Mouse (Mus musculus): ENCODE data around the gene Kcnj16. TPM values are rescaled to one million over a fixed set of nuclear protein-coding genes. Genes with fewer than 3 reads are reported as not detected.
A peak's percentile ranks its signal among the peaks of the same experiment; 100 is the strongest.

Kcnj16 gene
- total RNA-seq (2021): 10 to 100 TPM; 16.8 to 16.9 TPM

DNA sequence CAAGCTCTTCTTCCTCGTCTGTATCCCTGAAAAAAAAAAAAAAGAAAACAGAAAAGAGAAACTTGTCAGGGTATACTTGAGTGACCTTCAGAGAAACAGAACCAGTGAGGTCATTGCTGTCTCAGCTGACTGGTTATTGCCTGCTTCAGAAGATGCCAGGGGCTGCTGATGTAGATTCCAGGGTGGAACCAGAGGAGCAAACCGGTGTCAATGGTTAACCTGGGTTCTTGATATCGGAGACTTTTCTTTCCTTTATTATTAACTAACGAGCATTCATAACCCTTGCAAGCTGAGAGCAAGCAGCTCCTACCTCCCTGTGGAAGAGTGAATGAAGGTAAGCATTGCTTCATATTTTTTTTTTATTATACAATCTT lies at the start of gene Kcnj16:
Gene Kcnj16, plus strand, starts transcription at position 272 of the 374 bp plus-strand sequence.
- DNase-seq (ENCODE audit: extremely low spot score in 1 of 2, low spot score in 2 of 2): no peak
- intact Hi-C loops (cut with DNase I): no loop called here

DNA sequence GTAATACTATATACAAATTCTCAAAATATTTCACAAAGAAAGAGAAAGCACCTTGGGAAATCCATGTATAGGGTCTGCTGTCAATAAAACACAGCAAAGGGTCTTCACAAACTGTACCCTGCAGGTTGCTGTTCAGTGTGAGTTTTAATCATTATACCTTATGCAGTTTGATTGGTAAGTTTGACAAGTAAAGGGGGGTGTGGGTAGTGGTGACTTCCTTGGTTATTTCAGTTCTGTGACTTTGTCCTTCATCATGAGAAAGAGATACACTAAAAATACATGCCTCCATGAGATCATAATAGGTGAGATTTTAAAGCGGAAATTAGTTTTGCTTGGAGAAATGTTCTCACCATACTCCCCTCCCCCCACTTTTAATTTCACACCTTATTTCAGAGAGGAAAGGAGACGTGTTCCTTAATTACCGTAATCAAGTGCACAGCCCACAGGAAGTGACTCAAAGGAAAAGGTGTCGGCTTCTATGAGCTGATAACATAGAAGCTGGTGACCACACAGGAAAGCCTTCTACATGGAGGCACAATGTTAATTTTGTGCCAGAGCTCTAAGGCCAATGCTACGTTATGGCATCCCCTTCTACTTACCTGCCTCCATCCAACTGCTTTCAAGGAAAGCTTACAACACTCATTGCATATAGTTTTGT lies 48.9 kb upstream of the Kcnj16 start:
- no peak for DNase-seq (ENCODE audit: extremely low spot score in 1 of 2, low spot score in 2 of 2)
- intact Hi-C loops (cut with DNase I): no loop called here

GRCm38 (mm10) chr11:110935699-110936098 lies 32.1 kb upstream of the Kcnj16 start:
- DNase-seq (ENCODE audit: extremely low spot score in 1 of 2, low spot score in 2 of 2): no peak
- intact Hi-C loops (cut with DNase I): no loop called here

- DNase-seq (ENCODE audit: extremely low spot score in 1 of 2, low spot score in 2 of 2): no peak
- intact Hi-C loops (cut with DNase I): no loop called here
These were observed 25.6 kb upstream of the Kcnj16 start for GRCm38 (mm10) chr11:110942280-110942679.

DNA sequence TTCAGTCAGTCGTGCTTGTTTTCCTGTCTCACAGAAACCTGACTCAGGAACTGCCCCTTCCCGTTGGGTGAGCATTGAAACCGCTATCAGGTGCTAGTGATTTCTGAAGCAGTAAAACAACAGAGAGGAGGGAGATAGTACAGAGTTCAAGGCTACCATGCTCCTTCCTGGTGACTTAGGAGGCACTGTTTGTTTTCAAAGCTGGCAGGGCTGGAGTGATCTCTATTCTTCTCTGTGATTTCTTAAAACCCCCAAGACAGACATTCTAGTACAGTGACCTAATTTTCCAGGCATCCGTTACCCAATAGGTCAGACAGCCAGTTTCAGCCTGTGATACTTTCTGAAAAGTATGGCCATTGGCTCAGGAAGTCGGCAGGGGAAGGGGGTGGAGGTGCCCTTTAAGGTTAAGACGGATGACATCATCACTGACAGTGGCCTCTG lies 25.1 kb upstream of the Kcnj16 start:
- intact Hi-C loops (cut with DNase I): no loop called here
- DNase-seq (ENCODE audit: extremely low spot score in 1 of 2, low spot score in 2 of 2): no peak

DNA sequence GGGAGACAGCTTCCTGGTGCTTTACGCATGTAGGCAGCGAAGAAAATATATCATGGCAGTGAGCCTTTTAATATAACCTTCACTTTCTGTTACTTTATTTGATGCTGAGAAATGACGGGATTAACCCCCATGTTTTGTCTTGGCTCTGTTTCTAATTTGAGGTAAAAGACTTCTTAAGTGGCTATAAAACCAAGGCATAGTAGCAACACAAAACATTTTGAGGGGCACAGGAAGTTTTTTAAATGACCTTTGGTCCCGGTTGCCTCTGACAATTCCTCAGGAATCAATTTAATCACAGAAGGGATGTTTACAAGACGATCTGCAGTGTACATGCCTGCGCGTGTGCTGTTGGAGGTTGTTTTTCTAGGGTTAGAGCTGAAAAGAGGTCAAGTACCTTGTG lies 11.2 kb upstream of the Kcnj16 start:
- intact Hi-C loops (cut with DNase I): no loop called here
- DNase-seq (ENCODE audit: extremely low spot score in 1 of 2, low spot score in 2 of 2): no peak

DNA sequence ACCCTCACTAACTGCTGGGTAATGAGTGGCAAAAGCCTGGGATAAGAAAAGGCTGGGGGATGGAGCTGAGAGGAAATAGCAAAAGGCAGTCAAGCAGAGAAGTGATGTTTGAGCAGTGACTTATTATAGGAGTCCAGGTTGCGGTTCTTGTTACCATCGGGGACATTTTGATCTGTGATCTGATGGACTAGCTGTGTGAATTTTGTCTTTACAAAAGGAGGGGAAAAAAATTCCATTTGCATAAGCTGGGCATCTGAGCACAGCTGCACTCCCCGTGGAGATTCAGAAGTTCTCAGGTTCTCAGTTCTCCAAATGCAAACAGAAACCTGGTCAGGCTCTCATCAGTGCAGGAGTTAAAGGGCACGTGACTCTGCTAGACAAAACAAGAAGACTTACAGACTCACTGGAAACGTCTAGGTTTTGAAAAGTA lies 6.2 kb upstream of the Kcnj16 start:
- no peak for DNase-seq (ENCODE audit: extremely low spot score in 1 of 2, low spot score in 2 of 2)
- intact Hi-C loops (cut with DNase I): no loop called here

DNA sequence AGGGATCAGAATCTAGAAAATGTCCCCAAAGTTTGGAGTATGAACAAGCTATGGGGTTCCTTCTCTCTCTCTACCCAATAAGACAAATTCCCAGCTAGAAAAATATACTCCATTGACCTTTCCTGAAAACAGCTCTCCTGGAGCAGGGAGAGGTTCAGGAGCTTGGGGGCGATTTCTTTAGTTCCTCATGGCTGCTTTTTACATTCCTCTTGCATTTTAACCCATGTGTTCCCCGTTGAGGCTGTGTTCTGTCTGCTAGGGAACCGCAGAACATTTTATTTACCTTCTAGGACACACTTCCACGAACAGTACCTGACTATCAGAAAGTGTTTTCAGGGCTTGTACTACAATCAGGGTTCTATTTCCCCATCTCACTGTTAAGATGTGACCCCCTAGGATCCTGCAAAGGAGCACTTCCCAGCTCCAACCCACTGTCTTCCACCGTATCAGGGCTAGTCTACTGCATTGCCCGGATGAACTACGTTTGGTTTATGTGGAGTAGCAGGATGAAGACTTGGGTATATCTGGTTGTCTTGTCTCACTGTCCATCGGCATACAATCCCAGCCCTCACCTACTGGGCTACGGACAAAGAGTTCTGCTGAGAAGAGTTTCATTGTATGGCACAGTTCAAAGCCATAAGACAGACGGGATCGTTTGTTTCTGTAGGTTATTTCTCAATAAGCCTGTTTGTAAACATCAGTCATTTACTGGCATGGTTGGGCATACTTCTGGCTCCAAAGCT lies 643 bp upstream of the Kcnj16 start:
- intact Hi-C loops (cut with DNase I): no loop called here
- no peak for DNase-seq (ENCODE audit: extremely low spot score in 1 of 2, low spot score in 2 of 2)

- DNase-seq (ENCODE audit: extremely low spot score in 1 of 2, low spot score in 2 of 2): no peak
- intact Hi-C loops (cut with DNase I): no loop called here
These were observed 1.1 kb downstream of the Kcnj16 start for GRCm38 (mm10) chr11:110968901-110969300.

- DNase-seq (ENCODE audit: extremely low spot score in 1 of 2, low spot score in 2 of 2): no peak
- intact Hi-C loops (cut with DNase I): no loop called here
These were observed 17.7 kb downstream of the Kcnj16 start for GRCm38 (mm10) chr11:110985508-110985907.

DNA sequence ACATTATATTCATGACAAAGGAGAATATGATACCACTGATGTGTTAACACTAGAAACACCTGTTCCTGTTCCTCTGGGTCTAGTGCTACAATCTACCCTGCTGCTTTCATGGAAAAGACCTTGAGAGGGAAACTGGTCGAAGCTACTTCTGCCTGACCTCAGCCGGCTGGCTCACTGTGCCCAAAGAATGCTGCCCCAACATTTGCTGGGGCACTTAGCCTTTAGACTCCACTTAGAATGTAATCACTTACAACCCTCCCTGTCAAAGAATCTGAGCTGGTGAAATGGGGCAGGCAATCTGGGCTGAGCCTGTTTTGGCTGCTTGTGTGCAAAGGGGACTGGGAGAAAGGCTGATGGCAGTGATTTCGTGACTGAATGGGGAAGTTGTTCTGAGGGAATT lies 18.1 kb downstream of the Kcnj16 start:
- no peak for DNase-seq (ENCODE audit: extremely low spot score in 1 of 2, low spot score in 2 of 2)
- intact Hi-C loops (cut with DNase I): no loop called here

DNA sequence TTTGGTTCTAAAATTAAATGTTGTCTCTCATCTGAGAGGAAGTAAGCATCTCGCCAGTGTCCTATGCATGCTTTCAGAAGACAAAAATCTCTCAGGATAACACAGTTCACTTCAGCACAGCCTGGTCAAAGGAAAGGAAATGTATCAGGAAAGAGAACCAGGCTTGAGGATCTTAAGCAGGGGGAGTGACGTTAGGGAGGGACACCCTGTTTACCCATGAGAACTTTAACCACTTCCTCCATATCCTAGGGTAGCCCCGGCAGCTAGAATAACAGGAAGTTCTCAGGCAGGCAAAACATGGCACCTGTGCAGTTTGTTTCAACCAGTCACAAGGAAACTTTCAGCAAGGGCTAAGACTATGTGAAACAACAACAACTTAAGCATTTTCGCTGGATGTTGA lies 25.8 kb downstream of the Kcnj16 start:
- intact Hi-C loops (cut with DNase I): no loop called here

GRCm38 (mm10) chr11:110997211-110997610 lies 29.4 kb downstream of the Kcnj16 start:
- intact Hi-C loops (cut with DNase I): no loop called here
- DNase-seq (ENCODE audit: extremely low spot score in 1 of 2, low spot score in 2 of 2): peak; percentile 27 to 46

More for the DNA sequence above, 25.8 kb downstream of the Kcnj16 start:
- peak in 1 of 2 experiments; percentile 40 for DNase-seq (ENCODE audit: extremely low spot score in 1 of 2, low spot score in 2 of 2)

DNA sequence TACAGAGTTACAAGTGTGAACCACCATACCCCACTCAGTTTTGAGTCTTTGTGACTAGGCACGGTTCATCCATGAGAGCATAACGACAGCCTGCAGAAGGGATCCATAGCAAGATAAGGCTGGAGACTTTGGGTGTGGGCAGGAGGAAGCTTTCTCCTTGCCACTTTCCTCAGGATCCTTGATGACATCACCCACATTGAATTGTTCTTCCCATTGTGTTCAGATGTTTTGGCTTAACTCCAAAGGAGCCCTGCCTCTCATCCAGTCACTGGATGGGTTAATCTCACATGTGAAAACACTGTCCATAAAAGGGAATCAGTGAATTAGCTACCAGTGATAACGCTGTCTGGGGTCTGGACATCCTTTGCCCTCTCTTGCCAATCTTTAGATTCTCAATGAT lies 37.3 kb downstream of the Kcnj16 start:
- intact Hi-C loops (cut with DNase I): no loop called here

GRCm38 (mm10) chr11:111009471-111009870 lies 41.6 kb downstream of the Kcnj16 start:
- no peak for DNase-seq (ENCODE audit: extremely low spot score in 1 of 2, low spot score in 2 of 2)
- intact Hi-C loops (cut with DNase I): no loop called here

More for the DNA sequence above, 37.3 kb downstream of the Kcnj16 start:
- DNase-seq (ENCODE audit: extremely low spot score in 1 of 2, low spot score in 2 of 2): no peak

DNA sequence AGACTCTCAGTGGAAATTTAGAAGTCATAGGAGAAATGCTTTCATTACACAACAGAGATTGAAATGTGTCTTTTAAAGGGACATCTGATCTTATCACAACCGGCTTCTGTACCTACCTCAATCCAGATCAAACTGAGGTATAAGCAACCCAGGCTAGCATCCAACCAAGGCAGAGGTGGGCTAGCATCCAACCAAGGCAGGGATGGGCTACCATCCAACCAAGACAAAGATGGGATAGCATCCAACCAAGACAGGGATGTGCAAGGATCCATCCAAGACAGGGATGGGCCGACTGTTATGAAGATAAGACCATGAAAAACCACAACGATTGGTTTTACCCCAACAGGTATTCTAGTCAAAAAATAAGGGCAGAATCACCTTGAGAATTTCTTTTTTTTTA lies 48.4 kb downstream of the Kcnj16 start:
- intact Hi-C loops (cut with DNase I): no loop called here

DNA sequence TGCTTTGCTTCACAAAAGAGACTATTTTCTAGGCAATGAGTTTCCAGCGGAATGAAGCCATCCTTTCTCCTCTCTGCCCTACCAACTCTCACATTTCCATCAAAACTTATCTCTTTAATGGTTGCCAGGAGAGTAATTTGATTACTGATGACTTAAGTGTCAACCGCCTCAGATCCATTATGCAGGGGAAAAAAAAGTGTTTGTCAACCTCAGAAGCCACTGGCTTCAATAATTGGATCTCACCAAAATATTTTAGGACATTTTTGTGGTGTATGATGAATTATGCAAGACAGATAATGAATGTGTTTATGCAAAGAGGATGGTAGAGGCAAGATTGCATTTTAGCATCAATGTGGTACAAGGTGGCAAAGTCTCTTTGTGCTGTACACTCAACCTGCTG lies 52.4 kb downstream of the Kcnj16 start:
- intact Hi-C loops (cut with DNase I): no loop called here
- no peak for DNase-seq (ENCODE audit: extremely low spot score in 1 of 2, low spot score in 2 of 2)

More for the DNA sequence above, 48.4 kb downstream of the Kcnj16 start:
- no peak for DNase-seq (ENCODE audit: extremely low spot score in 1 of 2, low spot score in 2 of 2)

DNA sequence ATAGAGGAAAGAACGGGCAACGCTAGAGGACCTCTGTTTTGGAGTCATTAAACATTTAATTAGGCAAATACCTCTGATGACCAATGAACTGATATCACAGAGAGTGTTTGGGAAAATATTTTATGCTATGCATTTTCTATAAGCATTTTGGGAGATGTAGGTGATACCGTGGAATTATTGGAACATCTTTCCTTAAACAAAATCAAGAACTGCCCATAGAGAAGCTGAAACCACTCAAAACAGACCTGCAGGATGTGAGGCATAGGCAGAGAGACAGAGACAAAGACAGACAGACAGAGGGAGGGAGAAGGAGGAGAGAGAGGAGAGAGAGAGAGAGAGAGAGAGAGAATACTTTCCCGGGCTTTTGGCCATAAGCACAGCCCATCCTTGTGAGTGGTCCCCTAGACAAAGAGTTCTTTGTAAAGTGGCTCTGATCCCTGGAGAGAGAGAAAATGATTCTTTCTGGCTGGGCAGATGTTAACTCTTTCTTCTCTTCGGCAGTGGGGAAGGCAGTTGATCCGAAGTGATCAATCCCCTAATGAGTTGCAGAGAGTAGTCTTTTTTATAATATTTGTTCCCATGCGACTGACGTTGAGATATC lies 54.9 kb downstream of the Kcnj16 start:
- DNase-seq (ENCODE audit: extremely low spot score in 1 of 2, low spot score in 2 of 2): no peak
- intact Hi-C loops (cut with DNase I): no loop called here

DNA sequence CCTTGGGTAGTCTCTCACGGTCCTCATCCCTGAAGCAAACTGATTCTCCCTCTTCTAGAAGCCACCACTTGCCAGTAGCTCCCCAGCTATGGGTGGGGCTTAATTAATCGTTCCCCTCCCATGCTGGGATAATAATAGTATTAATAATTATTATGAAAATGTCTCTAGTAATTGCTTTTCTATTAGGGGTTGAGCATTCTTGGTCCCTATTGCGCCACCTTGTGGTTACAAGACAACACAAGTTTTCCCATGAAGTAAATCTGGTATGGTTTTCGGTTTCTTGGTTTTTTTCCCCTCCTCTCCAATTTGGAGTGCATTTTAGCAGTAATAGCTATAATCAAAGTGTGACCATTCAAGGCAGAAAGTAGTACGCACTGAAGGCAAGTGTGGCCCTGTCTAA lies 74.3 kb downstream of the Kcnj16 start:
- intact Hi-C loops (cut with DNase I): no loop called here
- DNase-seq (ENCODE audit: extremely low spot score in 1 of 2, low spot score in 2 of 2): no peak

DNA sequence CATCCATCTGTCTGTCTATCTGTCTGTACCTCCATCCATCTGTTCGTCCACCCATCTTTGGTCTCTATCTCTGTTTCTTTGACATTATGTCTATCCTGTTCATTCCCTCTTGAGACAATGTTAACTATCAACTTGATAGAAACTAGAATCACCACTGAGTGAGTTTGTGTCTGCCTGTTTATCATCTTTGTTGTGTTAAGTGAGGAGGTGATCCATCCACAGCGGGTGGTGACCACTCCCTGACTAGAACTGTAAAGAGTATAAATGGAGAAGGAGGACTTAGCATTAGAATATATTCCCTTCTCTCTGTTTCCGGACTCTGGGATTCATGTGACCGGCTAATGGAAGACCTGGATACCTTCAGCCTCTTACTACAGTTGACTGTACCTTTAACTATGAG lies 75.5 kb downstream of the Kcnj16 start:
- no peak for DNase-seq (ENCODE audit: extremely low spot score in 1 of 2, low spot score in 2 of 2)
- intact Hi-C loops (cut with DNase I): no loop called here

Data from left cerebral cortex, postnatal 10 days (tissue).